In the genomic region with DNA sequence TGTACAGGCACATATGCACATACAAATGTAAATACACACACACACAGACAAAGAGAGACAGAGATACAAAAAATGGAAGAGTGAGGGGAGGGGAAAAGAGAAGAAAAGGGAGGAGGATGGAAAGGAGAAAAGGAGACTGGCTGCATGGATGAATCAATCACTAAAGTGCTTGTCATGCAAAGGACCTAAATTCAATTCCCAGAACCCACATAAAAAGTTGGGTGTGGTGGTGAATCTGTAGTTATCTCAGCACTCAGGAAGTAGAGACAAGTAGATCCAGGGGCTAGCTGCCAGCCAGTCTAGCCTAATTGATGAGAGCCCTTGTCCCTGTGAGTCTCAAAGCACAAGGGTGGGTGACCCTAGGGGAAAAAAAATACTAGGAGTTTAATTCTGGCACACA, we compare ENCODE assay signal across 31 mouse cellular contexts. TPM values are rescaled to one million over a fixed set of nuclear protein-coding genes. Genes with fewer than 3 reads are reported as not detected.
DNase-seq lines count a peak whose midpoint lies in the region; ATAC-seq and TF ChIP-seq lines count a peak whose summit lies in the region.
"Had no signal": no experiment of that assay in that cellular context is flagged by ENCODE, and none has a peak within 500 bp of the region (broad histone marks: within the 10 kb centered on the region; RNA-seq: fewer than 3 reads in every experiment).

No protein-coding gene starts in this region.

- H3K9me3 ChIP-seq in ES-Bruce4 (replicated peaks; ENCODE audit: control insufficient read depth, insufficient read depth, low read length, poor library complexity, severe bottlenecking) (no peaks in the 10 kb centered on the region), G1E (replicated peaks) (no peaks in the 10 kb centered on the region)
- no peaks in the 10 kb centered on the region for H3K9me3 ChIP-seq in forebrain, embryonic 10.5 days
- H3K9me3 ChIP-seq: embryonic facial prominence, embryonic 12.5 days; forebrain, embryonic 15.5 days; heart, embryonic 12.5 days; hindbrain, embryonic 13.5 days; limb, embryonic 12.5 days; midbrain, embryonic 10.5 days; midbrain, embryonic 15.5 days; neural tube, embryonic 15.5 days had no signal

- no peaks in the 10 kb centered on the region for H3K36me3 ChIP-seq in kidney, adult 2 months (ENCODE audit: control insufficient read depth, insufficient read depth, low read length)
- H3K36me3 ChIP-seq in ES-Bruce4 (ENCODE audit: control insufficient read depth, insufficient read depth, low read length, poor library complexity, severe bottlenecking) = no peaks in the 10 kb centered on the region
- peaks cover 56% of the 10 kb centered on the region for H3K36me3 ChIP-seq in G1E (replicated peaks)
- H3K36me3 ChIP-seq in forebrain, embryonic 10.5 days (replicated peaks) = peaks cover 9% of the 10 kb centered on the region; the same call in 1 of the 2 replicates
- H3K36me3 ChIP-seq: embryonic facial prominence, embryonic 12.5 days; forebrain, embryonic 15.5 days; heart, embryonic 12.5 days; hindbrain, embryonic 13.5 days; midbrain, embryonic 10.5 days; midbrain, embryonic 15.5 days; neural tube, embryonic 15.5 days had no signal

- ATAC-seq in G1E (ENCODE audit: extremely low read depth, insufficient number of reproducible peaks, low FRiP score, poor library complexity, severe bottlenecking) = peak; percentile 28; the same call in 1 of the 2 replicates
- ATAC-seq: CD4-positive, CD25-positive, alpha-beta regulatory T cell, adult 4 months; forebrain, embryonic 15.5 days; intestine, embryonic 16.5 days; midbrain, embryonic 15.5 days had no signal

- H3K4me1 ChIP-seq in kidney, adult 2 months (ENCODE audit: control insufficient read depth, insufficient read depth, low read length) = peaks cover 29% of the 10 kb centered on the region
- H3K4me1 ChIP-seq in ES-Bruce4 (ENCODE audit: control insufficient read depth, insufficient read depth, low read length) (peaks cover 6% of the 10 kb centered on the region), G1E (ENCODE audit: insufficient read depth, low read depth, low read length) (peaks cover 53% of the 10 kb centered on the region)
- no peaks in the 10 kb centered on the region for H3K4me1 ChIP-seq in forebrain, embryonic 10.5 days
- H3K4me1 ChIP-seq: embryonic facial prominence, embryonic 12.5 days; midbrain, embryonic 10.5 days had no signal

- no peak overlapping the region for H3K9ac ChIP-seq in ES-Bruce4 (ENCODE audit: low read depth, poor library complexity, severe bottlenecking)
- H3K9ac ChIP-seq: embryonic facial prominence, embryonic 12.5 days; forebrain, embryonic 15.5 days; heart, embryonic 12.5 days; hindbrain, embryonic 13.5 days; limb, embryonic 12.5 days; midbrain, embryonic 15.5 days; neural tube, embryonic 15.5 days had no signal

- no peak for TF ChIP-seq CTCF in kidney, adult 2 months (conservative IDR thresholded peaks at IDR 0.05; ENCODE audit: insufficient read depth, insufficient read length, low read depth, low read length)
- TF ChIP-seq CTCF in ES-Bruce4 (IDR thresholded peaks at IDR 0.05; ENCODE audit: low read depth, low read length) (no peak), G1E (IDR thresholded peaks at IDR 0.05; ENCODE audit: low read depth, low read length) (no peak)

- TF ChIP-seq EP300 in ES-Bruce4 (IDR thresholded peaks at IDR 0.05; ENCODE audit: insufficient read depth, low read depth, low read length) = no peak

- no peaks in the 10 kb centered on the region for H3K27me3 ChIP-seq in kidney, adult 2 months (replicated peaks; ENCODE audit: control insufficient read depth, insufficient read depth, low read length)
- H3K27me3 ChIP-seq in ES-Bruce4 (ENCODE audit: control insufficient read depth, insufficient read depth, low read length, poor library complexity, severe bottlenecking) (no peaks in the 10 kb centered on the region), G1E (ENCODE audit: insufficient read depth, low read length) (no peaks in the 10 kb centered on the region)
- no peaks in the 10 kb centered on the region for H3K27me3 ChIP-seq in forebrain, embryonic 10.5 days (ENCODE audit: poor library complexity, severe bottlenecking)
- H3K27me3 ChIP-seq: embryonic facial prominence, embryonic 12.5 days; forebrain, embryonic 15.5 days; heart, embryonic 12.5 days; hindbrain, embryonic 13.5 days; limb, embryonic 12.5 days; midbrain, embryonic 15.5 days; neural tube, embryonic 15.5 days had no signal

- no peak overlapping the region for H3K4me3 ChIP-seq in kidney, adult 2 months (ENCODE audit: insufficient read depth, low read depth, low read length)
- H3K4me3 ChIP-seq in ES-Bruce4 (ENCODE audit: low read depth, low read length) (no peak overlapping the region), G1E (ENCODE audit: low read depth, low read length) (no peak overlapping the region)
- no peak overlapping the region for H3K4me3 ChIP-seq in forebrain, embryonic 10.5 days
- H3K4me3 ChIP-seq: embryonic facial prominence, embryonic 12.5 days; forebrain, embryonic 15.5 days; heart, adult 2 months; heart, embryonic 12.5 days; hindbrain, embryonic 13.5 days; limb, embryonic 12.5 days; midbrain, embryonic 10.5 days; midbrain, embryonic 15.5 days; neural tube, embryonic 15.5 days had no signal

- no peak overlapping the region for H3K27ac ChIP-seq in kidney, adult 2 months (ENCODE audit: insufficient read depth, low read depth, low read length)
- peak overlapping the region; percentile 91 for H3K27ac ChIP-seq in ES-Bruce4 (ENCODE audit: insufficient read depth, low read length)
- H3K27ac ChIP-seq in forebrain, embryonic 10.5 days = no peak overlapping the region
- H3K27ac ChIP-seq: embryonic facial prominence, embryonic 12.5 days; forebrain, embryonic 15.5 days; heart, adult 2 months; hindbrain, embryonic 13.5 days; limb, embryonic 12.5 days; midbrain, embryonic 10.5 days; midbrain, embryonic 15.5 days; neural tube, embryonic 15.5 days; stomach, postnatal 0 days had no signal

- no peak for TF ChIP-seq POLR2A in kidney, adult 2 months (IDR thresholded peaks at IDR 0.05; ENCODE audit: low read depth, low read length)
- no peak for TF ChIP-seq POLR2A in ES-Bruce4 (IDR thresholded peaks at IDR 0.05; ENCODE audit: insufficient read depth, low read length)

- DNase-seq in kidney, adult 2 months = peak; percentile 32
- no peak for DNase-seq in kidney, adult 11 months
- no peak for DNase-seq in G1E (ENCODE audit: low spot score)
- DNase-seq in c-Kit-positive CD71-positive TER-119-positive erythroid progenitor cells, embryonic 14.5 days (ENCODE audit: low spot score) = peak; percentile 42
- DNase-seq in forebrain, embryonic 10.5 days (ENCODE audit: extremely low spot score, low spot score) = no peak
- DNase-seq in ovary, postnatal 36 days (ENCODE audit: low spot score) = no peak
- DNase-seq: adrenal gland, adult 8-10 months; cerebellum, adult 11 months; cerebellum, adult 9-11 months; embryo, embryonic 11 days; gastrocnemius, postnatal 36 days; heart, adult 2 months; heart, postnatal 4 days; kidney, postnatal 14 days; lung, adult 2 months; lung, postnatal 14 days; spleen, adult 18-20 months; thymus, adult 18-20 months; thymus, postnatal 36 days had no signal

RNA-seq across cellular contexts. Expression of gene Pdpk1, which starts 16.7 kb away (rescaled TPM):
- polyA plus RNA-seq in kidney, adult 2 months (2012; rRNA removed) = 17.1 and 19.4 TPM in 2 replicates
- polyA plus RNA-seq in ES-Bruce4 (2011; ENCODE audit: insufficient read depth, insufficient read length, low read depth, missing spikeins) = 44.7 and 45.0 TPM in 2 replicates
- 58.6 and 58.8 TPM in 2 replicates for total RNA-seq in G1E (2014; fragmentation: Nextera tagmentation)
- total RNA-seq in G1E (2017) = 48.3 and 63.3 TPM in 2 replicates
- polyA plus RNA-seq in G1E (2012) = 27.0 and 47.8 TPM in 2 replicates
- 32.6 and 34.3 TPM in 2 replicates for polyA plus RNA-seq in forebrain, embryonic 10.5 days (2016; fragmentation: Nextera tagmentation; extraction: Ambion mirVana)

RNA-seq across cellular contexts. Expression of gene Amdhd2, which starts 29.5 kb away (rescaled TPM):
- 124 and 136 TPM in 2 replicates for polyA plus RNA-seq in kidney, adult 2 months (2012; rRNA removed)
- polyA plus RNA-seq in ES-Bruce4 (2011; ENCODE audit: insufficient read depth, insufficient read length, low read depth, missing spikeins) (25.3 and 30.4 TPM in 2 replicates), G1E (2012) (44.1 and 45.3 TPM in 2 replicates)
- total RNA-seq in G1E (2014; fragmentation: Nextera tagmentation) (7.2 and 18.7 TPM in 2 replicates), G1E (2017) (60.2 and 66.4 TPM in 2 replicates)
- polyA plus RNA-seq in forebrain, embryonic 10.5 days (2016; fragmentation: Nextera tagmentation; extraction: Ambion mirVana) = 40.2 and 44.7 TPM in 2 replicates

RNA-seq across cellular contexts. Expression of gene Atp6v0c, which starts 35.4 kb away (rescaled TPM):
- 2,489 and 2,561 TPM in 2 replicates for polyA plus RNA-seq in kidney, adult 2 months (2012; rRNA removed)
- polyA plus RNA-seq in ES-Bruce4 (2011; ENCODE audit: insufficient read depth, insufficient read length, low read depth, missing spikeins) (254 and 307 TPM in 2 replicates), G1E (2012) (209 and 285 TPM in 2 replicates)
- total RNA-seq in G1E (2014; fragmentation: Nextera tagmentation) (126 and 189 TPM in 2 replicates), G1E (2017) (61.1 and 65.5 TPM in 2 replicates)
- 419 and 421 TPM in 2 replicates for polyA plus RNA-seq in forebrain, embryonic 10.5 days (2016; fragmentation: Nextera tagmentation; extraction: Ambion mirVana)

Comparison
In these comparisons a context has a peak if more than half of its experiments do, and no peak if none do; other contexts are left out.
1. DNase-seq: peak in kidney, adult 2 months (single experiment) and c-Kit-positive CD71-positive TER-119-positive erythroid progenitor cells, embryonic 14.5 days (single experiment); none in kidney, adult 11 months (single experiment), G1E (single experiment), forebrain, embryonic 10.5 days (single experiment) and ovary, postnatal 36 days (single experiment).